Mouse (Mus musculus) CH12F3 (cell line): ENCODE measurements at regions not wholly inside any gene's neighbourhood (a gene's known extent, or its start where the extent isn't known, plus 50 kb on each side); places are given as distances from the start of the nearest gene placed in this dataset.

ENCODE experiments used
- in situ Hi-C: fragments of 300-500 bp; cut with MboI; formaldehyde crosslinking; loops from 2 replicates; pipeline ENCODE4 v1.14.3; 2020; ENCODE audit warnings: low sequenced_read_pairs

DNA sequence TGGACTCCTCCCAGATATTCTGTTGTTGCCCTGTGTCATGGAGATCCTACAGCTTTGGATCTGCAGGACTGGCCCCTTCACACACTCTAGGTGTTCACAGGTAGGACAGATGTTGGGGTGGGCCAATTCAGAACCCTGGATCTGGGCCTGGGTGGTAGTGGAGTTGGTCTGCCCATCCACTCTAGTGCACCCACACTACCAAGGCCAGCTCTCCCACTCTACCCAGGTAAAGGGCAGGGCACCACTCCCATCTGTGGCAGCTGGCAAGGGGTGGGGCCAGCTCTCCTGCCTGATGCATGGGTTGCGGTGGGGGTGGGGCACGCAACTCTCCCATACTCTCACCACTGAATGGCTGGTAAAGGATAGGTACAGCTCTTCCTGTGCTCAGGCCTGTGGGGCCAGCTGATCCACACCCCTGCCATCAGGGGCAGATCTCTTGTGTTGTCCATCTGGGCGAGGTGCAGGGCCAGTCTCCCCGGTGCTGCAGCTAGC is 76.5 kb downstream of the Gja1 start:
- in situ Hi-C loops: no loop called here

DNA sequence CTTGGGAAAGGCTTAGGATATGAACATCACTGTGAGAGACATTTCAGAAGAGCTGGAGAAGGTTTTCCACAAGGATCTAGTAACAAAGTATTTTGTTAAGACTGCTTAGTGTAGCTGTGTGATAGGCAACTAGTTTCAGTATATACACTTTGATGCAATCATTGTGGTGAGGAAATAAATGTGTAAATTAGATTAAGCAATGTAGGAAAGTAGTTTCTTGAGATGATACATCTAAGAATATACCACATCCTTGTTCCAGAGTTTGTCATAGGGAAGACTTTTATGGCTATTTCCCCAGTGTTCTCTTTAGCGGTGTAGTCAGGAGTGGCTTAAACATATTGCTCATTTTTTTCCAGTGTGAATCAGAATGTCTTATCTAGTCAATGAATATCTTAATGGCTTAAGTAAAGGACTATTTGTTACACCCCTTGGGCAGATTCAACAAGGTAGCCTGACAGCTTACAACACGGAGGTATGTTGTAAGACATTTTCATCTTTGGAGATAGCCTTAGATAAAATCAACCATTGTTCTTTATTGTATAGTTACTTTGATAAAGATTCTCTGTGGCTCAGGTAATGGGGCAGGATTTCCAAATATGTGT is 78.8 kb downstream of the Gja1 start:
- in situ Hi-C loops: no loop called here

DNA sequence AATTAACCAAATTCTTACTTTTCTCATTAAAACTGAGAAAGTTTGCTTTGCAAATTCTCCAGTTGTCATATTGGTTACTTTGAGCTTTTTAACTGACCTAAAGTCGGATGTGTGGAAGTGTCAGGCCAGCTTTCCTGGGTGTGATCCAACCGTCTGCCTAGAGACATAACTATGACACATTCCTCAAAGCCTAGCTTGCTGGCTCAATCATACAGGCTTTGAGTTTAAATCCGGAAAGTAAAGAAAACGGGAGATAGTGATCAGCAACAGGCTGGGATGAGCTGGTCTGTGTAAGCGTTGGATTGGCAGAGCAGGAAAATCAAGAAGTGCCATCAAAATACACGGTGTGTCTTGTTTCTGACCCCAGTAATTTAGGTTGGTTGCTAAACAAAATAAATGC is 91.4 kb downstream of the Gja1 start:
- in situ Hi-C loops: no loop called here

DNA sequence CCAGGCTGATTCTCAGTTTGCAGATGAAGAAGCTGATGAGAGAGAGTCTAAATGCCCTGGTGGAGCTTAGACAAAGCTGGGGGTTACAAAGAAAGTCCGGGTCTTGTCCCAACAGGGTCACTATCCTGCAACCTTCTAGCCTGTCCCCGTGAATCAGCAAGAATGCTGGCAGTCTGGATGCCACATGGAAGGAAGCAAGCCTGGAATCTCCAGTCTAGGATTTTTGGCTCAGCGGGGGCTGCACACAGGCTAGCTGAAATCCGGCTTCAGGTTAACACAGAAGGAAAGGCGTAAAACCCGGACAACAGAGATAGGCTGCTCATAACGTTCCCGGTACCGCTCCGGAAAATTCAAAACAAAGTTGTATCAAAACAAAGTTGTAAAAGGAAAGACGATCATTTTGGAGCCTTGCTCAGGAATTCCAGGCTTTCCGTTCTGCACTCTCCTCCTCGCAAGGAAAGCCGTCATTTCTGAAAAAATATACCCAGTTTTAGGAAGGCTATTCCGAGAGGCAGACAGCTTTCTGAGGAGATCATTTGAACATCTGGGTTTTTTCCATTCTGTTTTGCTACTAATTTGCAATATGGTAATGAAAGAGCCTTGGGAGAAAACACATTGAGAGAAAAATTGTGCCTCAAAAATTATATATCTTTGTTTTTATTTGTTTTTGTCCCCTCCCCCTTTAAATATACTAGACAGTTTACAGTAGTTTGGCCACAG is 92.0 kb downstream of the Gja1 start:
- in situ Hi-C loops: no loop called here

DNA sequence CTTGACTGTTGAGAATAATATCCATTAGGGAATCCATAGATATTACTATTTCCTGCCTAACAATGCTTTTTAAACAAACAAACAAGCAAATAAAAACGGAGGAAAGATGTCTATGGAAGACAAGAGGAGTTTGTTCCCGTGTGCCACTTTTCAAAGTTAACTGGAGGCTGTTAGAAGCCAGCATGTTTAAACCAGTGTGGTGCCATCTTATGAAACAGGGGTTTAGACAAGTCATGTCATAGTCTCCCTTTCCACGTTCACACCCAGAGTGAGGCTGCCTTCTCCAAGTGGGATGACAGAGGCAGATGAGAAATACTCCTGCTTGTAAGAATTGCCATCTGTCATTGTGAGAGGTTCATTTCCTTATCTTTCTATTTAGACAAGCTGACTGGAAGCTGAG is 92.8 kb downstream of the Gja1 start:
- in situ Hi-C loops: no loop called here

DNA sequence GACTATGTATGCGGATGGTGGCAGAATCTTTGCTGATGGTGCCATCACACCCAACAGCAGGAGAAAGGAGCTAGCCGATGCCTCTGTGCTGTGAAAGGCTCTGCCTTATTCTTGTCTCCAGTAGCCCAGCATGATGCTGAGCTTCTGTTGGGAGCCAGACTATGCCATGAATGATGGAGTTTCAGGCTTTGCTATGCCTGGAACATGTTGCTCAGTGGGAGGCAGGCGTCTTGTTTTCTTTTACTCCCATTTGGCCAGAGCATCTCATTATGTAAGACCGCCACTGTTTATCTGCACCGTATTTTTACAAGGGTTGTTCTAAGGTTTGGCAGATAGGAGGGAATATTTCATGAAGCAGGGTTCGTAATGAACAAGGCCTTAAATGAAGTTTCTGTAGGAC is 97.8 kb downstream of the Gja1 start:
- in situ Hi-C loops: no loop called here

DNA sequence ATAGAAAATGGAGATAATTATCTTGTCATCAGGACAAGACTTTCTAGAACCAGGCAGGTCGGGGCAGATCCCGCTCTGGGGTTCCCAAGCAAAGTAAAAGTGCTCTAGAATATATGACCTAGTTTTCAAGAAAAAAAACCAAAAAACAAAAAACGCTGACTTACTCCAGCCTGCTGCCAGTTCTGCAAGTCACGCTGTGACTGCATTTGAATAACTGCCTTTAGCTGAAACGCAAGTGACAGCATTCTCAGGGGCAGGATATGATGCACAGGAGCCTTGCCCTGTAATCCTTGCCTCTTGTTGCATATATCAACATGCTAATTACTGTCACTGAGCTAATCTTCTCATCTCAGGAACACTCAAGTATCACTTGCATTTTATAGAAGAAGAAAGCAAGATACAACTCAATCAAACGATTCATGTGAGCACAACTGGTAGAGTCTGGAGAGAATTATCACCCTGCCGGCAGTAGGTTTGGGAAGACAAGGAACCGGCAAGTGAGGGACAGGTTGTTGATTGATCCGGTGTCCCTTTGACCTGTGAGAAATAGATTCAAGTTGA is 105.1 kb downstream of the Gja1 start:
- in situ Hi-C loops: no loop called here

DNA sequence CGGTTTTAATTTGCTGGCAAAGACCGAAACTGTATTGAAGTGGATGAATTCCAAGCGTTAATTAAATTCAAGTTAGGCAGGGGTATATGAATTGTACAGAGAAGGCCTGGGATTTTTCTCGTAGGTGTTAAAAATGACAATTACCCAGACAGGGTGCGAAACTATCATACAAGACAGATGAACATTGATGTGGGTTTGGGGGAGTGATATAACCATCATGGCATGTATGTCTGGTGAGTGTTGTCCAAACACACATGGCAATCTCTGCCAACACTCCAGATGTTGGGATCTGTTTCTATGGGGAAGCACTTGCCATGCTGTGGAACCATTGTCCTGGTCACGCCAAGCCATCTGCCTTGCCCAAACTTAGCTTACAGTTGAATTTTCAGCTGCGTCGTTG is 107.8 kb downstream of the Gja1 start:
- in situ Hi-C loops: no loop called here

DNA sequence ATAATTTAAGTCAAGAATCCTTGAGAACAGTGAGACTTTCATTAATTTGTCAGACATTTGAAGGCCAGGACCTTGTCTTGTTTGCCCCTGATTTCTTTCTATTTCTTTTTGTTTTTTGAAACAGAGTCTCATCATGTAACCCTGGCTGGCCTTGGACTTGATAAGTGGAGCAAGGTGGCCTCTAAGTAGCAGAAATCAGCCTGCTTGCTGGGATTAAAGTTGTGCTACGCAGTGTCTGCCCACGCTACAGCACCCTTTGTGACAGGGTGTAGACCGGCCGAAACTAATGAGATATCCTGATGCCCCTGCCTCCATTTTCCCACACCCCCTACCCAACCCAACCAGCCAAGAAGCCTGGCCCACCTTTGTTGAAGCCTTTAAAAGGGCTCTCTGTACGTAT is 108.6 kb downstream of the Gja1 start:
- in situ Hi-C loops: no loop called here

DNA sequence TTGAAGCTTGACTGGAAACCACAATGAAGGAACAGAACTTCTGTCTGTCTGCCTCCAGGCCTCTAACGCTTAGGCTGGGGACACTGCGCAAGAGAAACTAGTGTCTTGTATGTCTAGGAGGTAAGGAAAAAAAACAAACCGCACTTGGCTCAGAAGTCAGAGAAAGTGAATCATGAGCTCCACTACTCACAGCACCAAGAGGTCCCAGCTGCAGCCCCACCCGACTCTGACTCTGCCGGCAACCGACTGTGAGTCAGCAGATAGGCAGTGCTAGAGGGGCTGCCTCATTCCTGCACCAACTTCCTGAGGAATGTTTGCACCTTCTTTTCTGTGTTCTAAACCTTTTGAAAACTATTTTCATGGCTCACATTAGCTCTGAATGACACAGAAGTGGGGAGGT is 109.5 kb downstream of the Gja1 start:
- in situ Hi-C loops: no loop called here

DNA sequence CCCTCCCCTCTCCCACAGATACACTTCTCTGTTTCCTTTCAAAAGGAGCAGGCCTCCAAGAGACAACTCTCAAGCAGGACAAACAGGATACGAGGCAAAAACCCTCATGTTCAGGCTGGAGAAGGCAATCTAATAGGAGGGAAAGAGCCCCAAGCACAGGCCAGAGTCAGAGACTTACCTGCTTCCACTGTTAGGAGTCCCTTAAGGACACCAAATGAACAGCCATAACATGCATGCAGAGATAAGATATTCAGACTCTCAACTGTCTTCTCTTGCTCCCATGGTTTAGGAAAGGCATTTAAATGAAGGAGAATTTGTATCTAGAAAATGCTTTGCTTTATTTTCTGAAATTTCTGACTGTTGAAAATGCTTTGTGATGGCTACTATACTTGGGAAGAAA is 116.3 kb downstream of the Gja1 start:
- in situ Hi-C loops: no loop called here

DNA sequence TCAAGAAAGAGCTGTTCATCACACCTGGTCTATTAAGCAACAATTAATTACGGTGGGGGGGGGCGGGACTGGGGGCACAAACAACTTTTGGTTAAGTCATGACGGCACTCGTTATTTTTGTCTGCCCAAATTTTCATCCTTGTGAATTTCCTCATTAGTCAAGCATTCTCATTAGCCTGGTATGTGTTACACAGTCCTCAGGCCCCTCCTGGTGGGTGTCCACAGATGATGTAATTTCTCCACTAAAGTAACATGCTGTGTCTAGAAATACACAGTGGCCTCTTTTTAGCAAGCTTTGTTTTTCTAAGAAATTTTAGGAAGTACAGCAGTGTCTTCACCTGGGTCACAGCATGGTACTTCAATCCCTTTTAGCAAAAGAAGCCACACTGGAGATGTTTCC is 118.2 kb downstream of the Gja1 start:
- in situ Hi-C loops: no loop called here

DNA sequence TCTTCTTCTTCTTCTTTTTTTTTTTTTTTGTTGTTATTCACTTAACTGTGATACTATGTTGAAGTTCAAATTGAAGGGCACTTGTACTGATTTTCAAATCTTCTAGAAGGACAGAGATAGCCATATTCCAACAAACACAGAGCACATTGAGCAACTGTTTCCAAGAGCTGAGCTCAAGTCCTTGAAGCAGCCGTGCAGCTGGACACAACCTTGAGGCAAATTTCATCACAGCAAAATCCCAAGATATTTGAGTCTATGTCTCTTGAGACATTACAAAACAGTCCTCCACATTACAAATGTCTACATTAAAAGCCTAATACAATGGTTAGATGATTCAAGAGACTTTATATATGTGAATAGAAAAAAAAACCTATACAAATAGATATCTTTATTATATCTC is 141.9 kb downstream of the Gja1 start:
- in situ Hi-C loops: no loop called here

DNA sequence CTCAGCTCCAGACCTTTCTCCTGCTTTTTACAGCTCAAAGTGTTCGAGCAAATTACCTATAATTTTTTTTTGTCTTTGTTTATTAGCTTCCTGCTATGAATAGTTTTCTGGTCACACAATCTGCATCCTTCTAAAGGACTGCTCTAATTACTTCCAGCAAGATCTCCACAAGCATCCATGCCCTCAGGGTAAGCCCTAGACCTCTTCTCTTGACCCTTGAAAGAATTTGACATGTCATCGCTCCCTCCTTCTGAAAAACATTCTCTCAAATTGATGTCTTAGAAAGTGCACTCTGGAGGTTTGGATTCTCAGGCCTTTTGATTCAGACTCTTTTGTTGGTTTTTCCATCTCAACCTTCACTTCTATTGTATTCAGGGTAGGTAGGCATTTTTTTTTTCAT is 148.7 kb downstream of the Gja1 start:
- in situ Hi-C loops: no loop called here

DNA sequence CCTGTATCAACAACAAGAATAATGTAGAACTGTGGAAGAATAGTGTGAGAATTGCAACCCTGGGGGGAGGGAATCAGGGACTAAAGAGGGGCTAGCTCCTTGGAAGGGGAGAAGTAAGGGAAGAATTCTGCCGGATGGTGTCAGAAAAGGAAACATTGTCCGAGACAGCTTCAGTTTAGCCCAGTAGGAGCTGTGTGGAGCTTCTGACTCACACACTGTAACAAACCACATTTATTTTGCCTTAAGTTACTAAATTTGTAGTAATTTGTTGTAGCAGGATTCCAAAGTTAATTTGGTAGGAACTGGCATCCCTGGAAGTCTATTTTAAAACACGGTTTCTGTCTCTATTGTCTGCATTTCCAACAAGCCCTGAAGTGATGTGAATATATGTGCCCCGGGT is 160.0 kb downstream of the Gja1 start:
- in situ Hi-C loops: no loop called here

DNA sequence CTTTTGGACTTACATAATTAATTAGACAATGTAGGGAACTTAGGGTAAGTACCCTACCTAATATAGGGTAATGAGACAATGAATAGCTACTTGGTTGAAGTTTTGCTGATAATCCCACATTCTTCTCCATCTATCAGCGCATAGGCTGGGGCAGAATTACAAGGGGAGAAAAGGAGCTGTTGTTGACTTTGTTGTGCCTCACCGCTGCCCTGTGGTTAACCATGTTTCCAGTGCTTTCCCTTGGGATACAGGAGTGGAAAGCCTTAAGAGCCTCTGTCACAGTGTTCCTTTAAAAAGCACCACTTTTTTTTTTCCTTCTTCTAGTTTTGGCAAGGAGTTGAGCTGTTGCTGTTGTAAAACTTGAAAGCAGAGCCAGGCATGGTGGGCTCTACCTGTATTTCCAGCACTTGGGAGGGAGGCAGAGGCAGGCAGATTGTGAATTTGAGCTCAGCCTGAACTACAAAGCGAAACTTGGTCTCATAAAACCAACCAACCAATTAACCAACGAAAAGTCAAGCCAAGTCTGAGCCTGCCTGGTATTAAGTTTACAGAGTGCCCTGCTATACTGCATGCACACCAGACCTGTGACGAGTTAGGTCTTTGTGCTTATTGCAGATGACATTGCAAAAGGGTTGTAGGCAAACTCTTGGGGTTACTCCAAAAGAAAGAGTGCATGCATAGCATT is 162.8 kb downstream of the Gja1 start:
- in situ Hi-C loops: no loop called here

DNA sequence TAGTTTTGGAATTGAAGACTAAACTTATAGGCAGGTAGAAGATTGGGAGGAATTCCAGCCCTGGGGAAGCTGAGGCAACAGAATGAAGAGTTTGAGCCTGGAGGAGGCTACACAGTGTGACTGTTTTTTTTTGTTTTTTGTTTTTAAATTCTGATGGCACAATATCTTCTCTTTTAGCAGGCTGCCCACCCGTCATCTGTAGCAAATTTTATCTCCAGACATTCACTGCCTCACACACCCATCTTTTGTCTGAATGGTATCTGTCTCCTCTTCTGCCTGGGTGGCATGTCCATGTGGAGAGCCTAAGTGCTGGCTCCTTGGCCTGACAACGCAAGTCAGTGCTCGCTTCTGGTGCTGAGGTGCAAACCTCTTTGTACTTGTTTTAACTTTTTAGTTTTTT is 165.0 kb downstream of the Gja1 start:
- in situ Hi-C loops: no loop called here

DNA sequence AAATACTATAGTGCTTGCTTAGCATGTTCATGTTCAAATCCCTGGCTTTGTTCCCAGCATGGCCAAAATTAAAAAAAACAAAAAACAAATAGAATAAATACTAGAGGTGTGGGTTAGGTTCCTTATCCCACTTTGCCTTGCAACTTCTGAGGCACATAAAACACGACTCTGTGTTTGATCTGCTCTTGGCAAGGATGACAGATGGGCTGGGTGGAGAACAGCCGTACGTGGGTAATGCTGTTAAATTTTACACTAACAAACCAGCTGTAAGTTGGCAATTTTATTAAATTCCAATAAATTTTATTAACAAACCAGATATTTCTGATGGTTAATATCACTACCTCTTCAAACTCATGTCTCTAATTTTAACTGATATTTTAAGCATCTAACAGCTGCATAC is 168.9 kb downstream of the Gja1 start:
- in situ Hi-C loops: no loop called here

DNA sequence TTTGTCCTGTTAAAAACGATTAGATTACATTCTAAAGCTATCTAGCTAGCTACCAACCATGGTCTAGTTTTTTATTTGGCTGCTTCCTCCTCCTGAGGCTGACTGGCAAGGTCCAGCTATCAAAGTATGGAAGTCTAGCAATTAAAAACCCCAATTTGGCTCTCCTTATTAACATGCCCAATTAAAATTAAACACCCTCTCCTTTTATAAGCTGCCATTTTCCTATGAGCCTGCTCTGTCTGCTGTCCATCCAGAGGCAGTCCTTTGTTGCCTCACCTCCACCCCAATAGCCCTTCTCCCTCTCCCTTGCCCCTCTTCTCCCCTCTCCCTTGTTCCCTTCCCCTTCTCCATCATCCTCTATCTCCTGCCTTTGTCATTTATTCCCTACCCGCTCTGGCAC is 169.7 kb downstream of the Gja1 start:
- in situ Hi-C loops: no loop called here

DNA sequence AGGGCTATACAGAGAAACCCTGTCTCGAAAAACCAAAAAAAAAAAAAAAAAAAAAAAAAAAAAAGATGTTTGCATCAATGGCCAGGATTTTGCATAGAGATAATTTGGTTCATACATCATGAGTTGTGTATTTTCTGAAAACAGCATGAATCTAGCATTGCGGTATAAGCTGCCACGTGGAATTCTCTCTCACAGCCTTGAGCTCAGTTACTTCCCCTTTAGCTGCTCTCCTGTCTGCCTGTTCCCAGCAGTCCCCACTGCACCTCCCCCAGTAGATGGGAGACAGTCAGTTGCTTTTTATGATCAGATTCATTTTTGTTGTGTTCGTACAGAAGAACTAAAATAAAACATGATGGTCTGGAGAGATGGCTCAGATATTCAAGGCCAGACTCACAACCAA is 170.7 kb downstream of the Gja1 start:
- in situ Hi-C loops: no loop called here

DNA sequence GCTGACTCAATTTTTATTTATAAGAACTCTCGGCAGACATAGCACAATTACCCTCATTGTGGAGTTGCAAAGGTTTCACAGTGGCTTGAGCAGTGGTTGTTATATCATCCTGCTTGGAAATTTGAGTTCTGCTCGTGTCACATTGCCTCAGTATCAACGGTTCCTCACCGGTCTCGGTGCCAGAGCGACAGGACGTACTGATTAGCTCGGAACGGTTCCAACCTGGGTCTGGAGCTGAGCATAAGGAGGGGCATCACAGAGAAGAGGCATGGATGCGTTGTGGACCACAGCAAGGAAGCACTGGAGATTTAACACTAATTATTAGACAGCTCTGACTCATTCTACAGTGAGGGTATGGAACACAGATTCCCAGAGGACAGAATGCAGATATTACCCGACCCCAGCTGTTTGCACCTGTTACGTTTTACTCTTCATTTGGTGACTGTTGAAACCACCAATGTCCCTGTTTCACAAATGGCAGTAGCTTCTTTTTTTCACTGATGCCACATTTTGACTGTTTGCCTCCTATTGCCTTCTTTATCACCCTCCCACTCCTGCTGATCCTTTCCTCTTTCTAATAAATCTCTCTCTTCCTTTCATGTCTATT is 189.8 kb downstream of the Gja1 start:
- in situ Hi-C loops: no loop called here

DNA sequence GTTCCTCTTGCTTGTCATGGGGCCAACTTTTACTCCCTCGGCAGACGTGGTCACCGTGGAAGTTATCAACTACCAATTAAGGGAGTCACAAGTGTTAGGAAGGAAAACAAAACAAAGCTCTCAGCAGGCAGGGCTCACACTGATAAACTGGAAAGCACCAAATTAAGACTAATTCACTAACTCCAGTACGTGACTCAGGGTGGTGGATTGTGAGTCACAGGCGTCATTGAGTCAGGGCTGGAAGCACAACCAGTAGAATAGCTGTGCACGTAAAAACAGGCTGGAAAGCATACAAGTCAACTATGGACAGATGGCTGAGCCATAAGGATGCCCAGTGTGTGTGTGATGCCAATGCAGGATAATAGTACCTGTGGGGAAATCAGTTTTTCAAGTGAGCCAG is 204.9 kb downstream of the Gja1 start:
- in situ Hi-C loops: no loop called here
